Mouse (Mus musculus) lung, postnatal 0 days (tissue): ENCODE results near the gene Rbm20. TPM values are rescaled to one million over a fixed set of nuclear protein-coding genes. Genes with fewer than 3 reads are reported as not detected.

Experiments
- ATAC-seq: fragments of 200-750 bp; cut with Nextera tagmentation; 2 replicates; pipeline ENCODE4 v1.8.0; 2017; ENCODE audit warnings: moderate library complexity
- DNase-seq: peaks from one replicate; pipeline ENCODE4 v3.0.0-alpha.2; 2016; ENCODE audit warnings: low spot score
- H3K27ac ChIP-seq: fragments of 300-500 bp; sonication (generic); 2 replicates; pipeline ENCODE4 v1.5.1; 2014; ENCODE audit warnings: antibody characterized with exemption, mild to moderate bottlenecking, low read length, mixed read lengths
- H3K27me3 ChIP-seq: fragments of 300-500 bp; sonication (generic); replicated peaks from 2 replicates; pipeline ENCODE4 v1.6.1; 2014; ENCODE audit warnings: low read length, mixed read lengths; ENCODE audit not compliant: insufficient read depth
- H3K36me3 ChIP-seq: fragments of 300-500 bp; sonication (generic); 2 replicates; pipeline ENCODE4 v1.6.1; 2014; ENCODE audit warnings: low read length, mixed read lengths; ENCODE audit not compliant: insufficient read depth
- H3K4me1 ChIP-seq: fragments of 300-500 bp; sonication (generic); 2 replicates; pipeline ENCODE4 v1.6.1; 2014; ENCODE audit warnings: antibody characterized with exemption, low read depth, low read length, mixed read lengths; ENCODE audit not compliant: insufficient read depth
- H3K4me2 ChIP-seq: fragments of 300-500 bp; sonication (generic); replicated peaks from 2 replicates; pipeline ENCODE4 v1.6.1; 2014; ENCODE audit warnings: low read depth, mild to moderate bottlenecking, low read length, moderate library complexity, mixed read lengths
- H3K4me3 ChIP-seq: fragments of 300-500 bp; sonication (generic); 2 replicates; pipeline ENCODE4 v1.5.1; 2014; ENCODE audit warnings: low read depth, low read length
- H3K9ac ChIP-seq: fragments of 300-500 bp; sonication (generic); replicated peaks from 2 replicates; pipeline ENCODE4 v1.6.1; 2014; ENCODE audit warnings: low read depth, mild to moderate bottlenecking
- H3K9me3 ChIP-seq: fragments of 300-500 bp; sonication (generic); 2 replicates; pipeline ENCODE4 v1.6.1; 2016; ENCODE audit warnings: low read length, mixed read lengths
- CTCF ChIP-seq: IDR thresholded peaks from 2 replicates; pipeline ENCODE4 v1.5.1; 2016; ENCODE audit warnings: antibody characterized with exemption, mild to moderate bottlenecking
- EP300 ChIP-seq: IDR thresholded peaks from 2 replicates; pipeline ENCODE4 v1.6.1; 2016; ENCODE audit warnings: antibody characterized with exemption, mild to moderate bottlenecking, control low read depth
- WGBS: fragments of 180-500 bp; shearing (Covaris S2); extraction: QIAGEN DNeasy Blood & Tissue Kit; methylation state at CpG from one replicate; pipeline ENCODE4 v1.1.7; 2014; 5-methylcytosine and 5-hydroxymethylcytosine counted together
- polyA plus RNA-seq: library from polyadenylated mRNA; unstranded; fragments of >200 nt; fragmentation: Nextera tagmentation; extraction: Ambion mirVana; gene quantifications from 2 replicates; pipeline ENCODE4 v1.2.1, GENCODE M21; 2015

Rbm20 gene
- polyA plus RNA-seq, 1 experiment from 2014 or later = 0.51 TPM

- H3K4me2 ChIP-seq = no peak overlapping the region
- H3K9me3 ChIP-seq = no peaks in the 10 kb centered on the region
- H3K9ac ChIP-seq = no peak overlapping the region
- WGBS = 46% methylated on average over 24 of the region's 24 CpGs
- H3K36me3 ChIP-seq = no peaks in the 10 kb centered on the region
- ATAC-seq (no peak; the same call in 1 of the 2 replicates), DNase-seq (peak; percentile 13)
- no peak overlapping the region for H3K4me3 ChIP-seq
- H3K4me1 ChIP-seq = no peaks in the 10 kb centered on the region
- no peak overlapping the region for H3K27ac ChIP-seq
- peaks cover 5% of the 10 kb centered on the region; the same call in 1 of the 2 replicates for H3K27me3 ChIP-seq
- TF ChIP-seq EP300 (no peak), CTCF (no peak)
Observed at GRCm38 (mm10) chr19:53697376-53698126, 20.4 kb downstream of the Rbm20 start.

- H3K4me2 ChIP-seq = no peak overlapping the region
- H3K9me3 ChIP-seq = no peaks in the 10 kb centered on the region
- no peak overlapping the region for H3K9ac ChIP-seq
- H3K4me3 ChIP-seq = no peak overlapping the region
- H3K36me3 ChIP-seq = no peaks in the 10 kb centered on the region
- DNase-seq = no peak
- H3K27me3 ChIP-seq = peaks cover 6% of the 10 kb centered on the region; the same call in 1 of the 2 replicates
- H3K27ac ChIP-seq = no peak overlapping the region
- TF ChIP-seq CTCF (no peak), EP300 (no peak)
- 24% methylated on average over 7 of the region's 7 CpGs for whole genome bisulfite sequencing
- ATAC-seq = no peak
- H3K4me1 ChIP-seq = no peaks in the 10 kb centered on the region
Observed at GRCm38 (mm10) chr19:53699671-53700070, 22.6 kb downstream of the Rbm20 start.

GRCm38 (mm10) chr19:53701434-53701833 lies 24.3 kb downstream of the Rbm20 start:
- no peak overlapping the region for H3K4me2 ChIP-seq
- H3K9ac ChIP-seq = no peak overlapping the region
- H3K4me1 ChIP-seq = no peaks in the 10 kb centered on the region
- no peaks in the 10 kb centered on the region for H3K36me3 ChIP-seq
- WGBS = 63% methylated on average over 9 of the region's 9 CpGs
- ATAC-seq (no peak), DNase-seq (no peak)
- H3K27me3 ChIP-seq = peaks cover 6% of the 10 kb centered on the region; the same call in 1 of the 2 replicates
- no peak for TF ChIP-seq EP300
- TF ChIP-seq CTCF = no peak
- H3K9me3 ChIP-seq = no peaks in the 10 kb centered on the region
- no peak overlapping the region for H3K4me3 ChIP-seq
- no peak overlapping the region for H3K27ac ChIP-seq

- H3K4me1 ChIP-seq = no peaks in the 10 kb centered on the region
- no peak overlapping the region for H3K27ac ChIP-seq
- no peak overlapping the region for H3K9ac ChIP-seq
- WGBS = 5% methylated on average over 29 of the region's 29 CpGs
- H3K4me3 ChIP-seq = no peak overlapping the region
- no peaks in the 10 kb centered on the region for H3K36me3 ChIP-seq
- H3K27me3 ChIP-seq = peaks cover 6% of the 10 kb centered on the region; the same call in 1 of the 2 replicates
- DNase-seq (peak; percentile 75), ATAC-seq (peak; percentile 72)
- TF ChIP-seq EP300 = no peak
- peak; percentile 88 for TF ChIP-seq CTCF
- no peaks in the 10 kb centered on the region for H3K9me3 ChIP-seq
- H3K4me2 ChIP-seq = peak overlapping the region; percentile 56
Observed at GRCm38 (mm10) chr19:53704895-53705823, 28.1 kb downstream of the Rbm20 start.

- H3K4me3 ChIP-seq = no peak overlapping the region
- no peaks in the 10 kb centered on the region for H3K9me3 ChIP-seq
- H3K27ac ChIP-seq = no peak overlapping the region
- no peaks in the 10 kb centered on the region for H3K36me3 ChIP-seq
- H3K4me1 ChIP-seq = no peaks in the 10 kb centered on the region
- DNase-seq (no peak), ATAC-seq (no peak)
- no peak for TF ChIP-seq CTCF
- TF ChIP-seq EP300 = no peak
- H3K9ac ChIP-seq = no peak overlapping the region
- H3K4me2 ChIP-seq = no peak overlapping the region
- H3K27me3 ChIP-seq = no peaks in the 10 kb centered on the region; the same call in 1 of the 2 replicates
- 55% methylated on average over 11 of the region's 11 CpGs for WGBS
Observed at GRCm38 (mm10) chr19:53708401-53708800, 31.3 kb downstream of the Rbm20 start.

- H3K4me2 ChIP-seq = no peak overlapping the region
- H3K9ac ChIP-seq = no peak overlapping the region
- WGBS = 54% methylated on average over 4 of the region's 4 CpGs
- no peaks in the 10 kb centered on the region for H3K4me1 ChIP-seq
- H3K27me3 ChIP-seq = no peaks in the 10 kb centered on the region
- ATAC-seq (no peak; the same call in 1 of the 2 replicates), DNase-seq (no peak)
- H3K36me3 ChIP-seq = no peaks in the 10 kb centered on the region
- H3K4me3 ChIP-seq = no peak overlapping the region
- H3K9me3 ChIP-seq = no peaks in the 10 kb centered on the region
- no peak overlapping the region for H3K27ac ChIP-seq
- TF ChIP-seq CTCF (no peak), EP300 (no peak)
Observed at GRCm38 (mm10) chr19:53710861-53711260, 33.8 kb downstream of the Rbm20 start.
